Mouse (Mus musculus) cerebellum, adult 2 months (tissue): ENCODE results near the gene Ankrd34b.

Source experiments
- CTCF ChIP-seq: fragments of 200-500 bp; IDR thresholded peaks from 2 replicates; pipeline ENCODE4 v1.5.1; 2011; ENCODE audit warnings: low read depth, mild to moderate bottlenecking, control low read depth, low read length, moderate library complexity, borderline replicate concordance; ENCODE audit not compliant: insufficient read depth
- POLR2A ChIP-seq: fragments of 200-500 bp; IDR thresholded peaks from 2 replicates; pipeline ENCODE4 v1.6.1; 2011; ENCODE audit warnings: low read length, control low read depth, borderline replicate concordance; ENCODE audit not compliant: insufficient read depth

- TF ChIP-seq CTCF (no peak), POLR2A (no peak)
Measured at GRCm38 (mm10) chr13:92440286-92440685, 14.6 kb downstream of the Ankrd34b start.
